Mouse (Mus musculus): Measurements from ENCODE around the gene Ap1b1.

GRCm38 (mm10) chr11:4975623-4976022 is 11.0 kb upstream of the Ap1b1 start:
- TF ChIP-seq CTCF (IDR thresholded peaks at IDR 0.05; ENCODE audit: control insufficient read depth, insufficient read depth, low read length) (peak; percentile 89), POLR2A (IDR thresholded peaks at IDR 0.05; ENCODE audit: borderline replicate concordance, control insufficient read depth, low read depth, low read length) (no peak)

Measured in bone marrow, adult 2 months (tissue).